Mouse (Mus musculus) E14TG2a.4 (cell line): ENCODE results near the gene Gm13289.

Experiments used
- CTCF ChIP-seq: conservative IDR thresholded peaks from 2 replicates; pipeline ENCODE4 v1.5.1; 2014; ENCODE audit warnings: low read length
- NANOG ChIP-seq: IDR thresholded peaks from 2 replicates; pipeline ENCODE4 v1.6.1; 2014; ENCODE audit warnings: borderline replicate concordance, low read length, mixed read lengths
- POU5F1 ChIP-seq: IDR thresholded peaks from 2 replicates; pipeline ENCODE4 v1.6.1; 2014; ENCODE audit warnings: low read length, borderline replicate concordance

- TF ChIP-seq CTCF (no peak), POU5F1 (no peak), NANOG (no peak)
Observed at GRCm38 (mm10) chr4:88741426-88741825, 35.3 kb upstream of the Gm13289 start.
